In the genomic region with DNA sequence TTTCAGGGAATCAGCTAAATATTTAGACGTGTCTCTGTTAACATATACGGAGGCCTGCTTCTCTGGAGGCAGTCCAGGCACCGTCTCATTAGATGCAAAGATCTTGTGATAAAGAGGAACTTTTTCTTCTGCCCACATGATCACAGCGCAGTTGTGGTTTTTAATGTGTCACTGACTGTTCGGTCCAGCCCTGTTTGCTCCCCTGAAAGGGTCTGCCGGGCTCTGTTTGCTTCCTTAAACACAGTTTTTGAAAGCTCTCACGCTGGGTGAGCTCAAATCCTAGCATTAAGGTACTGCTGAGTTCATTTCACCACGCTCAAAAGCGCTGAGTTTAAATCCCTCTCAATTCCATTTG, we compare ENCODE assay signal across 9 mouse cellular contexts. TPM values are rescaled to one million over a fixed set of nuclear protein-coding genes. Genes with fewer than 3 reads are reported as not detected.
DNase-seq lines count a peak whose midpoint lies in the region; ATAC-seq lines count a peak whose summit lies in the region.
"Had no signal": no experiment of that assay in that cellular context is flagged by ENCODE, and none has a peak within 500 bp of the region (broad histone marks: within the 10 kb centered on the region; RNA-seq: fewer than 3 reads in every experiment).

No protein-coding gene starts in this region.

- H3K36me3 ChIP-seq in heart, embryonic 10.5 days, result no peaks in the 10 kb centered on the region
- no peaks in the 10 kb centered on the region for H3K36me3 ChIP-seq in hindbrain, embryonic 14.5 days (replicated peaks; ENCODE audit: control insufficient read depth, insufficient read depth)
- H3K36me3 ChIP-seq in midbrain, embryonic 13.5 days, result no peaks in the 10 kb centered on the region

- H3K9me3 ChIP-seq in heart, embryonic 10.5 days, result no peaks in the 10 kb centered on the region
- H3K9me3 ChIP-seq in hindbrain, embryonic 14.5 days (ENCODE audit: control insufficient read depth, low read length), result no peaks in the 10 kb centered on the region
- no peaks in the 10 kb centered on the region for H3K9me3 ChIP-seq in midbrain, embryonic 13.5 days

- H3K4me2 ChIP-seq in hindbrain, embryonic 14.5 days (replicated peaks), result peak overlapping the region; percentile 38; the same call in 1 of the 2 replicates
- peak overlapping the region; percentile 12; the same call in 1 of the 2 replicates for H3K4me2 ChIP-seq in midbrain, embryonic 13.5 days (replicated peaks)

- ATAC-seq in hindbrain, embryonic 14.5 days (ENCODE audit: low FRiP score), result no peak
- ATAC-seq in midbrain, embryonic 13.5 days, result peak; percentile 51

- DNase-seq in heart, adult 18-20 months, result peak; percentile 20 to 30
- no peak for DNase-seq in heart, embryonic 10.5 days (ENCODE audit: low spot score)
- DNase-seq in hindbrain, embryonic 14.5 days (ENCODE audit: low spot score), result no peak
- no peak for DNase-seq in ovary, adult 18-20 months (ENCODE audit: low spot score)
- no peak for DNase-seq in Muller cell, postnatal 12 days (ENCODE audit: inconsistent ontology term)
- DNase-seq in urinary bladder, postnatal 14 days (ENCODE audit: low spot score), result no peak

- H3K4me3 ChIP-seq in heart, embryonic 10.5 days, result no peak overlapping the region
- no peak overlapping the region for H3K4me3 ChIP-seq in brown adipose tissue, adult 24 weeks (ENCODE audit: insufficient read depth, low read depth, low read length)
- no peak overlapping the region for H3K4me3 ChIP-seq in hindbrain, embryonic 14.5 days (replicated peaks; ENCODE audit: low read length)
- H3K4me3 ChIP-seq in midbrain, embryonic 13.5 days (replicated peaks), result no peak overlapping the region
- H3K4me3 ChIP-seq: heart, adult 2 months had no signal

- no peak overlapping the region for H3K27ac ChIP-seq in heart, embryonic 10.5 days
- H3K27ac ChIP-seq in brown adipose tissue, adult 24 weeks (replicated peaks; ENCODE audit: low read depth, low read length), result peak overlapping the region; percentile 40; the same call in 1 of the 2 replicates
- no peak overlapping the region for H3K27ac ChIP-seq in hindbrain, embryonic 14.5 days
- peak overlapping the region; percentile 4; the same call in 1 of the 2 replicates for H3K27ac ChIP-seq in midbrain, embryonic 13.5 days
- H3K27ac ChIP-seq: heart, adult 2 months had no signal

- WGBS in heart, embryonic 10.5 days, result 20% methylated on average over 9 of the region's 9 CpGs
- whole genome bisulfite sequencing in hindbrain, embryonic 14.5 days, result 3% methylated on average over 9 of the region's 9 CpGs
- 2% methylated on average over 9 of the region's 9 CpGs for WGBS in midbrain, embryonic 13.5 days

- H3K27me3 ChIP-seq in heart, embryonic 10.5 days (ENCODE audit: insufficient read depth, poor library complexity, severe bottlenecking), result peaks cover 69% of the 10 kb centered on the region
- no peaks in the 10 kb centered on the region for H3K27me3 ChIP-seq in hindbrain, embryonic 14.5 days (ENCODE audit: control insufficient read depth, insufficient read depth, low read length)
- peaks cover 48% of the 10 kb centered on the region for H3K27me3 ChIP-seq in midbrain, embryonic 13.5 days

- no peak overlapping the region for H3K9ac ChIP-seq in hindbrain, embryonic 14.5 days
- H3K9ac ChIP-seq in midbrain, embryonic 13.5 days (replicated peaks), result no peak overlapping the region

- H3K4me1 ChIP-seq in heart, embryonic 10.5 days, result peaks cover 11% of the 10 kb centered on the region
- H3K4me1 ChIP-seq in brown adipose tissue, adult 24 weeks (ENCODE audit: control insufficient read depth, insufficient read depth, insufficient read length, low read length), result no peaks in the 10 kb centered on the region
- H3K4me1 ChIP-seq in hindbrain, embryonic 14.5 days (replicated peaks; ENCODE audit: control insufficient read depth, insufficient read depth, low read length), result peaks cover 32% of the 10 kb centered on the region
- H3K4me1 ChIP-seq in midbrain, embryonic 13.5 days (replicated peaks), result peaks cover 54% of the 10 kb centered on the region

RNA-seq across cellular contexts. Expression of a gene that starts 59.3 kb away (rescaled TPM):
- total RNA-seq in heart, adult 18-20 months (2021), result not detected
- 0.20 TPM in 1 of 2 replicates, not detected in the other for polyA plus RNA-seq in heart, embryonic 10.5 days (2016; fragmentation: Nextera tagmentation; extraction: Ambion mirVana)
- polyA plus RNA-seq in brown adipose tissue, adult 24 weeks (2012; ENCODE audit: insufficient read depth, insufficient read length, missing spikeins), result not detected in 2 replicates
- polyA plus RNA-seq in hindbrain, embryonic 14.5 days (2014; fragmentation: Nextera tagmentation; extraction: Ambion mirVana), result 0.82 and 0.88 TPM in 2 replicates
- 0.57 and 1.1 TPM in 2 replicates for polyA plus RNA-seq in midbrain, embryonic 13.5 days (2015; fragmentation: Nextera tagmentation; extraction: Ambion mirVana)
- polyA plus RNA-seq: heart, adult 2 months had no signal

Comparison
In these comparisons a context has a peak if more than half of its experiments do, and no peak if none do; other contexts are left out.
1. DNase-seq: peak in heart, adult 18-20 months (2 of 2); none in heart, embryonic 10.5 days (single experiment), hindbrain, embryonic 14.5 days (single experiment), ovary, adult 18-20 months (single experiment), Muller cell, postnatal 12 days (single experiment) and urinary bladder, postnatal 14 days (single experiment).
2. H3K27ac ChIP-seq: peak in brown adipose tissue, adult 24 weeks (single experiment) and midbrain, embryonic 13.5 days (single experiment); none in heart, embryonic 10.5 days (single experiment) and hindbrain, embryonic 14.5 days (single experiment).